Mouse (Mus musculus) hindbrain, postnatal 0 days (tissue): Measurements from ENCODE around the gene Lysmd3. TPM values are rescaled to one million over a fixed set of nuclear protein-coding genes. Genes with fewer than 3 reads are reported as not detected.

Experiments used
- ATAC-seq: fragments of 200-750 bp; cut with Nextera tagmentation; 2 replicates; pipeline ENCODE4 v1.8.0; 2017; ENCODE audit warnings: mild to moderate bottlenecking, moderate TSS enrichment, moderate library complexity
- DNase-seq: peaks from one replicate; pipeline ENCODE4 v3.0.0-alpha.2; 2015; ENCODE audit warnings: low spot score
- H3K27ac ChIP-seq: fragments of 300-500 bp; sonication (generic); 2 replicates; pipeline ENCODE4 v1.5.1; 2014; ENCODE audit warnings: mild to moderate bottlenecking
- H3K27me3 ChIP-seq: fragments of 300-500 bp; sonication (generic); 2 replicates; pipeline ENCODE4 v1.6.1; 2014; ENCODE audit warnings: low read length, mixed read lengths; ENCODE audit not compliant: insufficient read depth
- H3K36me3 ChIP-seq: fragments of 300-500 bp; sonication (generic); 2 replicates; pipeline ENCODE4 v1.6.1; 2014; ENCODE audit warnings: low read length, mixed read lengths; ENCODE audit not compliant: insufficient read depth
- H3K4me1 ChIP-seq: fragments of 300-500 bp; sonication (generic); 2 replicates; pipeline ENCODE4 v1.6.1; 2014; ENCODE audit warnings: antibody characterized with exemption, low read length, mixed read lengths; ENCODE audit not compliant: insufficient read depth
- H3K4me2 ChIP-seq: fragments of 300-500 bp; sonication (generic); 2 replicates; pipeline ENCODE4 v1.6.1; 2014; ENCODE audit warnings: low read depth, mild to moderate bottlenecking, low read length, moderate library complexity, mixed read lengths
- H3K4me3 ChIP-seq: fragments of 300-500 bp; sonication (generic); 2 replicates; pipeline ENCODE4 v1.5.1; 2014; ENCODE audit warnings: low read length
- H3K9ac ChIP-seq: fragments of 300-500 bp; sonication (generic); replicated peaks from 2 replicates; pipeline ENCODE4 v1.6.1; 2014; ENCODE audit warnings: mild to moderate bottlenecking, low read length, moderate library complexity, mixed read lengths
- H3K9me3 ChIP-seq: fragments of 300-500 bp; sonication (generic); 2 replicates; pipeline ENCODE4 v1.6.1; 2016; ENCODE audit warnings: low read length, mixed read lengths
- CTCF ChIP-seq: IDR thresholded peaks from 2 replicates; pipeline ENCODE4 v1.5.1; 2016; ENCODE audit warnings: antibody characterized with exemption, control low read depth, low read depth
- WGBS: fragments of 180-500 bp; shearing (Covaris S2); extraction: QIAGEN DNeasy Blood & Tissue Kit; methylation state at CpG from one replicate; pipeline ENCODE4 v1.1.7; 2014; 5-methylcytosine and 5-hydroxymethylcytosine counted together
- polyA plus RNA-seq: library from polyadenylated mRNA; unstranded; fragments of >200 nt; fragmentation: Nextera tagmentation; extraction: Ambion mirVana; gene quantifications from 2 replicates; pipeline ENCODE4 v1.2.1, GENCODE M21; 2015
- total RNA-seq: library from RNA; depleted of rRNA; stranded (reverse); fragments of >200 nt; gene quantifications from 2 replicates; pipeline ENCODE4 v1.2.3, GENCODE M21; 2014

The Lysmd3 gene
- total and polyA plus RNA-seq, 2 experiments from 2014 or later = 12.5 to 12.8 TPM

DNA sequence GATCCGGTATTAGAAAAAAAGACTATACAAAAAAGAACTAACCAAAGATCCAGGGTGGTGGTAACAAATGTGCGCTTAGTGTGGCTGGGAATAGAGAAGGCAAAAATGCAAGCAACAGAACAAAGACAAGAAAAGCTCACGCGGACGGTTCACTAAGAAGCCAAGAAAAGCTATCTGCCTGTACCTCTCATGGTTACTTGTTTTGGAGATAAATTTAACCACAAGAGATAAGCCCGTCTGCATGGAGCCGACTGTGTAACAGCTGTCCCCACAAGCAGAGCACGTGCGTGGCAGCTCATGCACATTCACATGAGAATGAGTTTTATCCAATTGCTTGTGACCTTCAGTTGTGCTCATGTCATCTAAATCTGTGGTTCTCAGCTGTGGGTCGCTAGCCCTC is 33.0 kb downstream of the Lysmd3 start:
- no peak overlapping the region for H3K4me2 ChIP-seq
- TF ChIP-seq CTCF = no peak
- H3K27ac ChIP-seq = no peak overlapping the region
- H3K27me3 ChIP-seq = no peaks in the 10 kb centered on the region
- H3K36me3 ChIP-seq = no peaks in the 10 kb centered on the region
- no peak overlapping the region for H3K9ac ChIP-seq
- DNase-seq (no peak), ATAC-seq (no peak)
- no peak overlapping the region for H3K4me3 ChIP-seq
- no peaks in the 10 kb centered on the region for H3K4me1 ChIP-seq
- no peaks in the 10 kb centered on the region for H3K9me3 ChIP-seq
- 76% methylated on average over 10 of the region's 10 CpGs for WGBS

GRCm38 (mm10) chr13:81691606-81692005 is 34.1 kb downstream of the Lysmd3 start:
- Histone ChIP-seq H3K27me3 (no peaks in the 10 kb centered on the region), H3K27ac (no peak overlapping the region), H3K4me1 (no peaks in the 10 kb centered on the region), H3K4me2 (no peak overlapping the region), H3K36me3 (no peaks in the 10 kb centered on the region), H3K9me3 (no peaks in the 10 kb centered on the region), H3K4me3 (no peak overlapping the region), H3K9ac (no peak overlapping the region)
- TF ChIP-seq CTCF = no peak
- ATAC-seq = peak; percentile 53; the same call in 1 of the 2 replicates
- DNase-seq = peak; percentile 52
- WGBS = 39% methylated on average over 9 of the region's 9 CpGs

DNA sequence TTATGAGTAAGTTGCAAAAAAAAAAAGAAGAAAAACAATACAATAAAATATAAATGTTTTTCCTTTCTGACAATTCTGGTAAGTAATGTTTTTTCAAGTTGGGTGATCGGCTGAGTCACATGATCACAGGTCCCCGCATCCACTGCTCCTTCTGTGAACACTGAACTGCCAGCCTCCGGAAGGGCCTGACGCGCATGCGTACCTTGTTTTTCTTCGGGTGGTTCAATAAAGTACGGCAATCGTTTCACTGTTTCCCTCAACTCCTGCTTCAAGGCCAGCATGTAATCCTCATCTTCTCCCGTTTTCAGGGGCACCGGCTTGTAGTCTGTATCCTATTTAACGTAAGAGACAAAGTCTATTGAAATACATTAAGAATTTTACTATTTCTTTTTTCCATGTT is 37.0 kb downstream of the Lysmd3 start:
- TF ChIP-seq CTCF = no peak
- H3K4me2 ChIP-seq = no peak overlapping the region
- H3K27ac ChIP-seq = no peak overlapping the region
- H3K36me3 ChIP-seq = no peaks in the 10 kb centered on the region
- H3K9me3 ChIP-seq = no peaks in the 10 kb centered on the region
- H3K27me3 ChIP-seq = no peaks in the 10 kb centered on the region
- ATAC-seq (no peak), DNase-seq (no peak)
- no peak overlapping the region for H3K4me3 ChIP-seq
- WGBS = 94% methylated on average over 12 of the region's 12 CpGs
- H3K4me1 ChIP-seq = no peaks in the 10 kb centered on the region
- H3K9ac ChIP-seq = no peak overlapping the region

DNA sequence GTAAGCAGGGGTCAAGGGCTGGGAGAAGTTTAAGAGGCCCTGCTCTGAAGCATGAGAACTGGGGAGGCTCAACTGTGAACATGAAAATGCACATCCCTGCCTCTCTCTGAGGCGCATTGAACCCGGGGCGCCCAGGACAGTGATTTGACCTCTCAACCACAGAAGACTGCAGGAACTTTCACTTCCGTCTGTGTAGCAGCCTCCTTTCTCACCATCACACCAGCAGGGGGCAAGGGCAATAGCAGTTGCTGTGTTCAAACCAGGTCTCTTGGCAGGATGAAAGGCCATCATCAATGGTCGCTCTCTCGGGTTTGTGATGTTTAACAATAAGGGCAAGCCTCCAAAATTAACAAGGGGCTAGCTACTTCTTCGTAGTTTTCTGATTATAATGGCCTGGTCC is 45.7 kb downstream of the Lysmd3 start:
- TF ChIP-seq CTCF = no peak
- Histone ChIP-seq H3K4me1 (no peaks in the 10 kb centered on the region), H3K9ac (no peak overlapping the region), H3K9me3 (no peaks in the 10 kb centered on the region), H3K4me2 (no peak overlapping the region), H3K4me3 (no peak overlapping the region), H3K27me3 (no peaks in the 10 kb centered on the region), H3K36me3 (no peaks in the 10 kb centered on the region), H3K27ac (no peak overlapping the region)
- ATAC-seq (no peak), DNase-seq (no peak)
- 62% methylated on average over 7 of the region's 7 CpGs for WGBS

- WGBS = 81% methylated on average over 9 of the region's 9 CpGs
- ATAC-seq = no peak
These were observed 46.2 kb downstream of the Lysmd3 start for GRCm38 (mm10) chr13:81703621-81704020.

DNA sequence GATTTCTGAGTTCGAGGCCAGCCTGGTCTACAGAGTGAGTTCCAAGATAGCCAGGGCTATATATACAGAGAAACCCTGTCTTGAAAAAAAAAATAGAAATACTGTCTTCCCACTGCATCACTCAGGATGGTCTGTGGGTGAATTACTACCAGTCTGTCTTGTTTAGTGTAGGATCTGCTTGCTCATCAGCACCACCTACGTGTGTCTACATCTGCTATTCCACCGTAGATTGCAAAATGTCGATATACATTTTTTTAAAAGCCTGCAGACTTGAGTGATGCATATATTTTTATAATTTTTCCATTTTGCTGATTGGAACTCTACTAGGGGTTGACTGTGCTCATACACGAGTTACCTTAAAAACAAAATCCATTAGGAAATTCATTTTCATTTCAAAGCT is 48.8 kb downstream of the Lysmd3 start:
- no peak for DNase-seq
- Histone ChIP-seq H3K27me3 (no peaks in the 10 kb centered on the region), H3K4me1 (no peaks in the 10 kb centered on the region), H3K9ac (no peak overlapping the region), H3K27ac (no peak overlapping the region), H3K36me3 (no peaks in the 10 kb centered on the region), H3K9me3 (no peaks in the 10 kb centered on the region), H3K4me3 (no peak overlapping the region), H3K4me2 (no peak overlapping the region)
- TF ChIP-seq CTCF = no peak
- ATAC-seq = no peak
- WGBS = 89% methylated on average over 5 of the region's 5 CpGs

More at GRCm38 (mm10) chr13:81703621-81704020, 46.2 kb downstream of the Lysmd3 start:
- H3K4me3 ChIP-seq = no peak overlapping the region
- H3K36me3 ChIP-seq = no peaks in the 10 kb centered on the region
- H3K27ac ChIP-seq = no peak overlapping the region
- TF ChIP-seq CTCF = no peak
- no peak for DNase-seq
- no peaks in the 10 kb centered on the region for H3K4me1 ChIP-seq
- H3K9me3 ChIP-seq = no peaks in the 10 kb centered on the region
- no peak overlapping the region for H3K4me2 ChIP-seq
- no peaks in the 10 kb centered on the region for H3K27me3 ChIP-seq
- no peak overlapping the region for H3K9ac ChIP-seq

DNA sequence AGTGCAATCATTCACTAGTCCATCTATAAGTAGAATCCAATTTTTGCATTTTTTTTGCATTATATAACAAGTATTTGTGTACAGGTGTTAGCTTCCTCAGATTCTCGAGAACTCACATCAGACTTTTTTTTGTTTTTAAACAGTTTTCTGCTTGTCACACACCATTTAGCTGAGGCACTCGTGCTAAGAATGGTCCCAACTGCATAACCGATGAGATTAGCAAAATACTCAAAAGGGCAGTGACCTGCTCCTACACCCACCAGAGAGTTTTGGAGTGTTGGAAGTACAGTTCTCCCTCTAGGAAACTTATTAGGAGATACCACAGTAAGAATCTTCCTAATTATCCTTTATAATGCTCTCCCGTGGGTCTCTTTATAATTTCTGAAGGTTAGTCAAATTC is 52.3 kb downstream of the Lysmd3 start:
- TF ChIP-seq CTCF = no peak
- ATAC-seq (no peak), DNase-seq (no peak)
- H3K9me3 ChIP-seq = no peaks in the 10 kb centered on the region
- H3K4me1 ChIP-seq = no peaks in the 10 kb centered on the region
- no peak overlapping the region for H3K27ac ChIP-seq
- H3K4me3 ChIP-seq = peak overlapping the region; percentile 92; the same call in 1 of the 2 replicates
- H3K9ac ChIP-seq = no peak overlapping the region
- 28% methylated on average over 4 of the region's 4 CpGs for WGBS
- peak overlapping the region; percentile 96 for H3K4me2 ChIP-seq
- H3K36me3 ChIP-seq = no peaks in the 10 kb centered on the region
- H3K27me3 ChIP-seq = no peaks in the 10 kb centered on the region
